Mouse (Mus musculus): ENCODE measurements at regions not wholly inside any gene's neighbourhood (a gene's known extent, or its start where the extent isn't known, plus 50 kb on each side); places are given as distances from the start of the nearest gene placed in this dataset.
"Not testable (repeated sequence)": the region's sequence is repeated elsewhere in the genome, so short reads cannot be mapped to it uniquely, and the experiment has no call there.

DNA sequence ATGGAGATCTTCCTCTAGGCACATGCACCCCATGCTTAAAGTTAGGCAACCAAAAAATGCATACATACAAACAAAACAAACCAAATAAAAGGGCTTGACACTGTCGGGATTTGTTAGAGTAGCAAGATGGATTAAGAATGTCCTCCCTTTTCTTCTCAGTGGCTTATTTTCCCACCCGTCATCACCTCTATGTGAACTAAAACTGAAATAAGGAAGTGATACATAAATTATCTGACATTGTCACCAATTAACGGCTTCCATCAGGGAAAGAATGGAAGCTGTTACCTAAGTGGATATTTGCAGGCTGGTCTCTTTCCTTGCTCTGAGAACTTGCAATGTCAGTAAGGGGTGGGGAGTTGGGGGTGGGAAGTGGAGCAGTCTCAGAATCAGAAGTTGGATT lies 541.5 kb downstream of the Diaph3 start:
- H3K4me1 ChIP-seq (ENCODE audit: control insufficient read depth, insufficient read depth, low read length) = no peaks in the 10 kb centered on the region
- H3K9me3 ChIP-seq (ENCODE audit: control insufficient read depth, low read length) = no peaks in the 10 kb centered on the region; the same call in 1 of the 2 replicates
- H3K4me3 ChIP-seq (replicated peaks; ENCODE audit: low read depth, low read length) = no peak overlapping the region
- 81% methylated on average over 3 of the region's 3 CpGs for WGBS
- H3K9ac ChIP-seq (replicated peaks; ENCODE audit: low read length) = no peak overlapping the region
- no peak overlapping the region for H3K4me2 ChIP-seq (ENCODE audit: low read length)
- H3K27ac ChIP-seq (replicated peaks; ENCODE audit: low read depth, low read length) = no peak overlapping the region
- no peaks in the 10 kb centered on the region for H3K27me3 ChIP-seq (ENCODE audit: control insufficient read depth, insufficient read depth, low read length)
- no peak for ATAC-seq (ENCODE audit: low FRiP score, low TSS enrichment)
- DNase-seq = no peak
- no peaks in the 10 kb centered on the region for H3K36me3 ChIP-seq (ENCODE audit: control insufficient read depth, insufficient read depth, low read length)

GRCm38 (mm10) chr14:86588525-86588924 lies 552.5 kb downstream of the Diaph3 start:
- ATAC-seq (ENCODE audit: low FRiP score, low TSS enrichment) (no peak), DNase-seq (no peak)
- H3K4me2 ChIP-seq (ENCODE audit: low read length) = no peak overlapping the region
- no peaks in the 10 kb centered on the region for H3K4me1 ChIP-seq (ENCODE audit: control insufficient read depth, insufficient read depth, low read length)
- H3K9ac ChIP-seq (replicated peaks; ENCODE audit: low read length) = no peak overlapping the region
- no peak overlapping the region for H3K27ac ChIP-seq (replicated peaks; ENCODE audit: low read depth, low read length)
- H3K9me3 ChIP-seq (ENCODE audit: control insufficient read depth, low read length) = no peaks in the 10 kb centered on the region
- no peak overlapping the region for H3K4me3 ChIP-seq (replicated peaks; ENCODE audit: low read depth, low read length)
- H3K36me3 ChIP-seq (ENCODE audit: control insufficient read depth, insufficient read depth, low read length) = no peaks in the 10 kb centered on the region
- H3K27me3 ChIP-seq (ENCODE audit: control insufficient read depth, insufficient read depth, low read length) = no peaks in the 10 kb centered on the region
- WGBS = 89% methylated on average over 2 of the region's 2 CpGs

GRCm38 (mm10) chr14:86585959-86586358 lies 555.1 kb downstream of the Diaph3 start:
- not testable (repeated sequence) for H3K4me3 ChIP-seq (replicated peaks; ENCODE audit: low read depth, low read length); DNase-seq; H3K9me3 ChIP-seq (ENCODE audit: control insufficient read depth, low read length); H3K4me2 ChIP-seq (ENCODE audit: low read length); ATAC-seq (ENCODE audit: low FRiP score, low TSS enrichment); H3K4me1 ChIP-seq (ENCODE audit: control insufficient read depth, insufficient read depth, low read length); H3K9ac ChIP-seq (replicated peaks; ENCODE audit: low read length); H3K36me3 ChIP-seq (ENCODE audit: control insufficient read depth, insufficient read depth, low read length); H3K27me3 ChIP-seq (ENCODE audit: control insufficient read depth, insufficient read depth, low read length); H3K27ac ChIP-seq (replicated peaks; ENCODE audit: low read depth, low read length)
- 40% methylated on average over 5 of the region's 5 CpGs for WGBS

DNA sequence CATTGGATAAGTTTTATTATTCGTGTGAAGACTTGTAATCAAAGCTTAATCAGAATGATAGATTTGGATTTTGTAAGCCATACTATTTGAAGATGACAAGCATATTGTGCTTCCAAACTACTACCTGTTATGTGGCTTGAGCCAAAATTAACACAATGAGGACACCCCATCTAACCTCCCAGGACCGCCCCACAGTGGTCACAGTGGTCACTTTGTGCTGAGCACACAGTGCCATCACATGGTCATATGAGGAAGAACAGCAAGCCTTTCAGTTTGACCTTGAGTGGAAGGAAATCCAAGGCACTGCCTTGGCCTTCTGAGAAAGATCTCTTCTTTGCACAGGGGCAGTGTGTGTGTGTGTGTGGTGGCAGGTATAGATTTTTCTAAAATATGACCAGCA lies 578.3 kb downstream of the Diaph3 start:
- Histone ChIP-seq H3K27me3 (ENCODE audit: control insufficient read depth, insufficient read depth, low read length) (no peaks in the 10 kb centered on the region), H3K4me2 (ENCODE audit: low read length) (no peak overlapping the region), H3K36me3 (ENCODE audit: control insufficient read depth, insufficient read depth, low read length) (no peaks in the 10 kb centered on the region), H3K9me3 (ENCODE audit: control insufficient read depth, low read length) (no peaks in the 10 kb centered on the region), H3K4me3 (replicated peaks; ENCODE audit: low read depth, low read length) (no peak overlapping the region), H3K9ac (replicated peaks; ENCODE audit: low read length) (no peak overlapping the region), H3K4me1 (ENCODE audit: control insufficient read depth, insufficient read depth, low read length) (no peaks in the 10 kb centered on the region), H3K27ac (replicated peaks; ENCODE audit: low read depth, low read length) (no peak overlapping the region)
- DNase-seq (peak; percentile 34), ATAC-seq (ENCODE audit: low FRiP score, low TSS enrichment) (no peak)
- WGBS = 56% methylated on average over 2 of the region's 2 CpGs

GRCm38 (mm10) chr14:86537992-86538391 lies 603.0 kb downstream of the Diaph3 start:
- DNase-seq = peak; percentile 10

GRCm38 (mm10) chr14:86536341-86537027 lies 604.6 kb downstream of the Diaph3 start:
- no peaks in the 10 kb centered on the region for H3K9me3 ChIP-seq (ENCODE audit: control insufficient read depth, low read length)
- WGBS = 85% methylated on average over 1 of the region's 1 CpGs

More at GRCm38 (mm10) chr14:86537992-86538391, 603.0 kb downstream of the Diaph3 start:
- Histone ChIP-seq H3K4me1 (ENCODE audit: control insufficient read depth, insufficient read depth, low read length) (no peaks in the 10 kb centered on the region), H3K9me3 (ENCODE audit: control insufficient read depth, low read length) (no peaks in the 10 kb centered on the region), H3K9ac (replicated peaks; ENCODE audit: low read length) (no peak overlapping the region), H3K4me3 (replicated peaks; ENCODE audit: low read depth, low read length) (no peak overlapping the region), H3K27ac (replicated peaks; ENCODE audit: low read depth, low read length) (no peak overlapping the region), H3K27me3 (ENCODE audit: control insufficient read depth, insufficient read depth, low read length) (no peaks in the 10 kb centered on the region), H3K4me2 (ENCODE audit: low read length) (no peak overlapping the region), H3K36me3 (ENCODE audit: control insufficient read depth, insufficient read depth, low read length) (no peaks in the 10 kb centered on the region)
- ATAC-seq (ENCODE audit: low FRiP score, low TSS enrichment) = no peak
- 70% methylated on average over 5 of the region's 5 CpGs for WGBS

DNA sequence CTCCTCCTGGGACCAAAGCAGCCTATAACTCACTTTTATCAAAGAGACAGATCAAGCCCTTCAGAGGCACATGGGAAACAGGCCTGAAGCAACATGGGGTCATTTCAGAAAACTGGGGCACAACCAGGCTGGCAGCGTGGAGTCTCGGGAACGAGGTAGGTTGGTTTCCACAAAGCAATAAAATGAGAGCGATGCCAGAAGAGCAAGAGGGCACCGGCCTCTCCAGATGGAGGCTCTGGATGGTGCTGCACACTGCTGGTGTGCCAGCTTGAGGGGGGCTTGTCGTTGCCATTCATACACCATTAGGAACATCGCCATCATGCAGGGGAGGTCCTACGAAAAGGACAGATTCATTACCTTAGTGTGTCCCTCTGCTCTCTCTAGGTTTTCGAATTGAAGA lies 630.6 kb downstream of the Diaph3 start:
- DNase-seq (no peak), ATAC-seq (ENCODE audit: low FRiP score, low TSS enrichment) (no peak)
- no peak overlapping the region for H3K9ac ChIP-seq (replicated peaks; ENCODE audit: low read length)
- no peaks in the 10 kb centered on the region for H3K36me3 ChIP-seq (ENCODE audit: control insufficient read depth, insufficient read depth, low read length)
- no peaks in the 10 kb centered on the region for H3K9me3 ChIP-seq (ENCODE audit: control insufficient read depth, low read length)
- no peak overlapping the region for H3K27ac ChIP-seq (replicated peaks; ENCODE audit: low read depth, low read length)
- H3K4me2 ChIP-seq (ENCODE audit: low read length) = no peak overlapping the region
- H3K4me1 ChIP-seq (ENCODE audit: control insufficient read depth, insufficient read depth, low read length) = no peaks in the 10 kb centered on the region
- no peaks in the 10 kb centered on the region for H3K27me3 ChIP-seq (ENCODE audit: control insufficient read depth, insufficient read depth, low read length)
- 95% methylated on average over 9 of the region's 9 CpGs for WGBS
- H3K4me3 ChIP-seq (replicated peaks; ENCODE audit: low read depth, low read length) = no peak overlapping the region

More at GRCm38 (mm10) chr14:86536341-86537027, 604.6 kb downstream of the Diaph3 start:
- no peaks in the 10 kb centered on the region for H3K27me3 ChIP-seq (ENCODE audit: control insufficient read depth, insufficient read depth, low read length)
- no peak overlapping the region for H3K27ac ChIP-seq (replicated peaks; ENCODE audit: low read depth, low read length)
- H3K9ac ChIP-seq (replicated peaks; ENCODE audit: low read length) = no peak overlapping the region
- no peaks in the 10 kb centered on the region for H3K36me3 ChIP-seq (ENCODE audit: control insufficient read depth, insufficient read depth, low read length)
- H3K4me2 ChIP-seq (ENCODE audit: low read length) = no peak overlapping the region
- ATAC-seq (ENCODE audit: low FRiP score, low TSS enrichment) (no peak), DNase-seq (no peak)
- H3K4me3 ChIP-seq (replicated peaks; ENCODE audit: low read depth, low read length) = no peak overlapping the region
- H3K4me1 ChIP-seq (ENCODE audit: control insufficient read depth, insufficient read depth, low read length) = no peaks in the 10 kb centered on the region

DNA sequence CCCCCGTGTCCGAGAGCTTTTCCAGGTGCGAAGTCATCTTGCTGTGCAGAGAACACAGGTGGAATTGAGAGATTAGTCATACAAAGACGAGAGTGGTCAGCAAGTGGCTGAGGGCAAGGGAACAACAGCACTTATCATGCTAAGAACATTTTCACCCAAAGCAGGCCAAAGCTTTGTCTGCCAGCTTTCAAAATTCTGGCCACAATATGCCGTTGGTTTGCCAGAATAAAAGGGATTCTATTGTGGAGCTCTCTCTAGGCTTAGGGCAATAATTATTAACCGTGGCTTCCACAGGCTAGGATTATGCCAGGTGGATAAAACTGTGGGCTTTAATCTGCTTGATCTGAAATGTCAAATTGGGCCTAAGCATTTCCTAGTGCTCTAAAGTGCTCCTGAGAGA lies 631.3 kb downstream of the Diaph3 start:
- Histone ChIP-seq H3K27me3 (ENCODE audit: control insufficient read depth, insufficient read depth, low read length) (no peaks in the 10 kb centered on the region), H3K9ac (replicated peaks; ENCODE audit: low read length) (no peak overlapping the region), H3K36me3 (ENCODE audit: control insufficient read depth, insufficient read depth, low read length) (no peaks in the 10 kb centered on the region), H3K4me3 (replicated peaks; ENCODE audit: low read depth, low read length) (no peak overlapping the region), H3K27ac (replicated peaks; ENCODE audit: low read depth, low read length) (no peak overlapping the region), H3K9me3 (ENCODE audit: control insufficient read depth, low read length) (no peaks in the 10 kb centered on the region), H3K4me1 (ENCODE audit: control insufficient read depth, insufficient read depth, low read length) (no peaks in the 10 kb centered on the region), H3K4me2 (ENCODE audit: low read length) (no peak overlapping the region)
- no peak for ATAC-seq (ENCODE audit: low FRiP score, low TSS enrichment)
- DNase-seq = no peak
- 78% methylated on average over 6 of the region's 6 CpGs for WGBS

- Histone ChIP-seq H3K4me1 (ENCODE audit: control insufficient read depth, insufficient read depth, low read length) (no peaks in the 10 kb centered on the region), H3K36me3 (ENCODE audit: control insufficient read depth, insufficient read depth, low read length) (no peaks in the 10 kb centered on the region), H3K4me2 (ENCODE audit: low read length) (no peak overlapping the region), H3K9ac (replicated peaks; ENCODE audit: low read length) (no peak overlapping the region), H3K9me3 (ENCODE audit: control insufficient read depth, low read length) (no peaks in the 10 kb centered on the region), H3K4me3 (replicated peaks; ENCODE audit: low read depth, low read length) (no peak overlapping the region), H3K27me3 (ENCODE audit: control insufficient read depth, insufficient read depth, low read length) (no peaks in the 10 kb centered on the region), H3K27ac (replicated peaks; ENCODE audit: low read depth, low read length) (no peak overlapping the region)
- 61% methylated on average over 6 of the region's 6 CpGs for WGBS
- no peak for DNase-seq
- no peak for ATAC-seq (ENCODE audit: low FRiP score, low TSS enrichment)
These were observed 634.7 kb downstream of the Diaph3 start for GRCm38 (mm10) chr14:86506286-86506685.

All from midbrain, embryonic 14.5 days (tissue).